Mouse (Mus musculus) cortical plate, adult 2 months (tissue): ENCODE measurements around the gene Atp2b2. TPM values are rescaled to one million over a fixed set of nuclear protein-coding genes. Genes with fewer than 3 reads are reported as not detected.
A peak's percentile ranks its signal among the peaks of the same experiment; 100 is the strongest.

Experiments used
- H3K27ac ChIP-seq: fragments of 200-500 bp; 2 replicates; pipeline ENCODE4 v1.5.1; 2012; ENCODE audit warnings: low read length, control low read depth, inconsistent platforms; ENCODE audit not compliant: insufficient read depth
- H3K4me1 ChIP-seq: fragments of 200-500 bp; 2 replicates; pipeline ENCODE4 v1.6.1; 2011; ENCODE audit warnings: low read length; ENCODE audit not compliant: control insufficient read depth, insufficient read depth
- H3K4me3 ChIP-seq: fragments of 200-500 bp; 2 replicates; pipeline ENCODE4 v1.5.1; 2011; ENCODE audit warnings: mild to moderate bottlenecking, low read length, control low read depth; ENCODE audit not compliant: insufficient read depth
- CTCF ChIP-seq: fragments of 200-500 bp; IDR thresholded peaks from 2 replicates; pipeline ENCODE4 v1.5.1; 2011; ENCODE audit warnings: mild to moderate bottlenecking, control low read depth, low read length; ENCODE audit not compliant: insufficient read depth; ENCODE audit errors: extremely low read depth
- POLR2A ChIP-seq: fragments of 200-500 bp; IDR thresholded peaks from 2 replicates; pipeline ENCODE4 v1.6.1; 2011; ENCODE audit warnings: mild to moderate bottlenecking, low read length, control low read depth; ENCODE audit not compliant: insufficient read depth; ENCODE audit errors: extremely low read depth
- polyA plus RNA-seq: library from polyadenylated mRNA; depleted of rRNA; stranded (reverse); fragments of >200 nt; gene quantifications from 2 replicates; pipeline ENCODE4 v1.2.3, GENCODE M21; 2012

Gene Atp2b2
- polyA plus RNA-seq, 1 experiment: 238 TPM

DNA sequence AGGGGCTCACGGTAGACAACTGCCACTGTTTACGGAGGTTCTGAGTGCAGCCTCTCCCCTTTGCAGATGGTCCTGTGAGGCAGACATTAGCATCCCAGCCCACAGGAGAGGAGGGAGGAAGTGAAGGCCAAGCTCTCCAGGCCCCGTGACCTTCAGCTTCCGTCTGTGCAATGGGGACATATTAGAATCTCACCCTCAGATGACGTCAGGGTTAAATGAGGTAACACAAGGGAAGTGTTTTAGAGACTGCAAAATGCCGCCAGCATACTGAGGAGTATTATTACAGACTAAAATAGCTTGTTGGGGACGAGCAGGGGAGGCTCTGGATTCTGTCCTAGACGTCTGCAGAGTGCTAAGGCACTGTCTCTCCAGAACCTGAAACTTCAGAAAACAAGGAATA, 106.3 kb downstream of the Atp2b2 start:
- H3K27ac ChIP-seq: peak overlapping the region; percentile 5
- peaks cover 20% of the 10 kb centered on the region for H3K4me1 ChIP-seq
- TF ChIP-seq CTCF: no peak
- TF ChIP-seq POLR2A: no peak
- H3K4me3 ChIP-seq: no peak overlapping the region

DNA sequence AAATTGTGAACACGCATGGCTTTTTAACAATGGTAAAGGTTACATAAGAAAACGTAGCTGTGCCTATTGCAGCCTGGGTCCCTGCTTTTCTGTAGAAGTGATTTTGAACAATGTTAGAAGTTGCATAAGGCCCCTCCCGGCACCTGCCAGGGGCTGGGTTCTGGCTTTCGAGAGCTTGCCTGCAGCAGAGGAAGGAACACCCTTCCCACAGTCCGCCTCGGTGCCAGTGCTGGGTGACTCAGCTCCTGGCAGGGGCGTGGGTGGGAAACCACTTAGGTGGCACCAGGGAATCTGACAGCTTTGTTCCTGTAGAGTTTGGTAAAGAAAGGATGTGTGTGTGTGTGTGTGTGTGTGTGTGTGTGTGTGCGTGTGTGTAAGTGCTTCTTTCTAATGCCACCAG, 107.7 kb downstream of the Atp2b2 start:
- Histone ChIP-seq H3K4me1 (peaks cover 22% of the 10 kb centered on the region), H3K27ac (peak overlapping the region; percentile 85), H3K4me3 (no peak overlapping the region)
- TF ChIP-seq CTCF (no peak), POLR2A (no peak)

DNA sequence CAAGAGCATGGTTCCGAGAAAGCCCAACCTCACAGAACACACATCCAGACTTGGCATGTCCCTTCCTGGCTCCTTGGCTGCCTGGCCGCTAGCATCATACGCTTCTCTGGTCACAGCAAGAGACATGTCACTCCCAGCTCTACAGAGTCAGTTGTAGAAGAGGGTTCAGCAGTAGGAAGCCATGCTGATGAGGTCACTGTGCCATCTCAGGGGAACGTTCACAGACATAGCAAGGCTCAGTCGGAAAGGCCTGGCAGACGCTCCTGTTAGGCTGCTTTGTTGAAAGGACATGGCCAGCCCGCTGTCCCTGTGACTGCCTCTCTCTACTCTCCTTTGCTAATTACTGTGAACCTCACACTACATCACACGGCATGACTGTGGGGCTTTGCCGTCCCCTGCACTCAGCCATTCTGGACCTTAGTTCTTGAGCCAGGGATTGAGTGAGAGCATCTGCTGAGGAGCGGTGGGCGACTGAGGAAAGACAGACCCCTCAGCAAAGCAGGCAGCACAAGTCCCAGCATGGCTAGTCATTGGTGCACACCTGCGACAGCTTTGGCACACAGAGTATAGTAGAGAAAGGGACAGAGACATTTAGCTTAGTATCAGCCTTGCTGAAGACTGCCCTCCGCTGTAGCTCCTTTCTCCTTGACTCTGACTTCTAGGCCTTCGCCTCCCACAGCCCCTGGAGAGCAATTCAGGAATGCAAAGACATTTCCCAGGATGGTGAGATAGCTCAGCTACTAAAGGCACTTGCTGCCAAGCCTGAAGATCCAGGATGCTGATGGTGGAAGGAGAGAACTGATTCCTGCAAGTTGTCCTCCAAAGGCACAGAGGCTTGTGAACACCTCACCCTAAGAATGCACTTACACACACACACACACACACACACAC, 108.9 kb downstream of the Atp2b2 start:
- H3K4me3 ChIP-seq: no peak overlapping the region
- TF ChIP-seq CTCF (no peak), POLR2A (no peak)
- peaks cover 22% of the 10 kb centered on the region for H3K4me1 ChIP-seq
- H3K27ac ChIP-seq: peak overlapping the region; percentile 85

DNA sequence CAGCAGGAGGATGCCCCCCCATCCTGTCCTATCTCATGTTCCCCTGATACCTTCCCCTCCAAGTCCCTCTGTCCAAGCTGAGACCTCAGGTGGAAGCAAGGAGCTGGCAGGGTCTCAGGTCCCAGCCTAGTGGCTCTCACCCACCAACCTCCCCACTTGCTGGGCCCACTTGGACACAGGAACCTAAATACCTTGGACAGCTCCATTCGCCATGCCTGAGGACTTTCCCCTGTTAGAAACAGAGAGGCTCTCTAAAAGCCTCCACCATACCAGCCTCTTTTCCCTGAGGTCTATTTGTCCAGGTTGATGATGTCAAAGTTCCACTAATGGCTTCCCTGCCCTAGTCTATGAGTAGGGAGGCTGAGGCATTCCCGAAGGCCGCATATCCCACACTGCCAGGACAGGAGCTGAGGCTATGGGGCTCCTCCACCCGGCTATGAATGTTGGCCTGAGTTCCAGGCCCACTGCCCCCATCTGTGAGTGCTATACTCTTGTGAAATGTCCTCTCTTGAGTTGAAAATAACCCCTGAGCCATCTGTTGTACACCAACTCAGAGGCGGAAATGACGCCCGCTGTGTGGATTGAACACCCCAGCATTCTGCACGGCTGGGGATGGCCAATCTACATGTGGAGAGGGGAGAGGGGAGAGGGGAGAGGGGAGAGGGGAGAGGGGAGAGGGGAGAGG, 113.1 kb downstream of the Atp2b2 start:
- no peak for TF ChIP-seq CTCF
- no peak for TF ChIP-seq POLR2A

DNA sequence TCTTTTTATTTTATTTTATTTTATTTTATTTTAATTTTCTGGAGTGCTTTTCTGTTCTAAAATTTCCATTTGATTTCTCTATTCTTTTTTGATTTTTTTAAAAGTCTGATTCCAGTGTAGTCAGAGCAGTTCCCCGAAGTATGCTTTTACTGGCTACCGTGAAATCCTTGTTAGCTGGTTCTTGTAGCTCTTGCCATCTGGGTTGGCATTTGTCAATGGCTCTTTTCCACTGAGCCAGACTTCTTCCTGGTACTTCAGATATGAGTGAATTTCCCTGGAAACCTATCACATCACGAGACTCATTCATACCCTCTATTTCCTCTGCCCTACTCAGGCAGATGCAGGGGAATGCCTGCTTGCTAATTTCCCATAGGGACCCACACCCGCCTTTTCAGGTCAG, 119.2 kb downstream of the Atp2b2 start:
- H3K4me1 ChIP-seq: peaks cover 4% of the 10 kb centered on the region
- TF ChIP-seq CTCF (no peak), POLR2A (no peak)
- H3K27ac ChIP-seq: no peak overlapping the region
- H3K4me3 ChIP-seq: no peak overlapping the region

More for the DNA sequence above, 113.1 kb downstream of the Atp2b2 start:
- Histone ChIP-seq H3K4me3 (no peak overlapping the region), H3K4me1 (peaks cover 14% of the 10 kb centered on the region), H3K27ac (no peak overlapping the region)

DNA sequence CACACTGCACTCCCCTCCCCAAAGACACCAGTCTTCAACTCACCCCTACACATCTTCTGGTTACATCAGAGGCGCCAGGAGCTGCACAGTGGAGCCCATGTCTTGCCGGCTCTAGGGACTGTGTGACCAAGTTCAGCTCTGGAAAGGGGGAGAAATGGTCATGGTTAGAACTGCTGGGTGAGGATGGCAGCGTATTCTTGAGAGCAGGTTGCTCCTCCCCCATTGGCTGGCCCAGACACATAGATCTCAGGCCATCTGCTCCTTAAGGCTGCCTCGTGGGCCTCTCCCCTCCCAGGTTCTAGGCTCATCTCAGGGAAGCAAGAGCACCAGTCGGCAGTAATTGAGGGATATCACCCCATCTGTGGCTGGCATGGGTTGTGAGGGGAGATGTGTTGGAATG, 121.9 kb downstream of the Atp2b2 start:
- Histone ChIP-seq H3K27ac (no peak overlapping the region), H3K4me3 (no peak overlapping the region), H3K4me1 (peaks cover 3% of the 10 kb centered on the region)
- no peak for TF ChIP-seq POLR2A
- TF ChIP-seq CTCF: no peak

DNA sequence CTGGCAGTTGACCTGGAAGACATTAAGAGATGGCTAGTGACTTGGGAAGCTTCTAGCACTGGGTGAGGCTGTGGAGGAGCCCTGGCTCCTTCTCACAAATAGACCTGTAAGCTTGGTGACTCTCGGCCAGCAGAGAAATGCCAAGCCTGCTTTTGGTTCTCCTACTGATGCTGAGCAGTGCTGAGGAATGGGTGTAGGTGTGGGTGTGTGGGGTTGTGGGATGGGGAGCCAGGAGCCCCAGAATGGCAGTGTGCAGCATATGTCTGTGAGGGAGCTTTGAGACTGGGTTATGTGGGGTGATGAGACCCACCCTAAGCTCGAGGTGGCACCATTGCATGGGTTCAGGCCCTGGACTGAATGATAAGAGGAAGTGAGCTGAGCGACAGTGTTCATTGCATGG, 129.7 kb downstream of the Atp2b2 start:
- Histone ChIP-seq H3K4me3 (no peak overlapping the region), H3K27ac (no peak overlapping the region), H3K4me1 (peaks cover 8% of the 10 kb centered on the region)
- TF ChIP-seq POLR2A (no peak), CTCF (no peak)

DNA sequence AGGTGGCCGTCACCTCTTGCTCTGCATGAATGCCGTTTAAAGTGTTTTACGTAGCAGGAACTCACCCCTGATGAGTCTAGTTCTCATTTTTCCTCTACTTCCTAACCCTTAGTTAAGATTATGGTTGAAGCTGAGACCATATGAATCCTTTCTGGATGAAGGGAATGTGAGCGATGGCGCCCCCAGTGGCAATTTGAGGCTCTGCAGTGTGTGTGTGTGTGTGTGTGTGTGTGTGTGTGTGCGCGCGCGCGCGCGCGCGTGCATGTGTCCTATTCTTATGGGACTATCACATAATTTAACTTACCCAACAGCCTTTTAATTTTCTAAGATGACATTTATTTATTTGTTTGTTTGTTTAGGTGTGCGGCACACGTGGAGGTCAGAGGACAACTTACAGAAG, 131.3 kb downstream of the Atp2b2 start:
- no peak overlapping the region for H3K27ac ChIP-seq
- H3K4me3 ChIP-seq: no peak overlapping the region
- TF ChIP-seq CTCF (peak; percentile 47), POLR2A (no peak)
- peaks cover 11% of the 10 kb centered on the region for H3K4me1 ChIP-seq

DNA sequence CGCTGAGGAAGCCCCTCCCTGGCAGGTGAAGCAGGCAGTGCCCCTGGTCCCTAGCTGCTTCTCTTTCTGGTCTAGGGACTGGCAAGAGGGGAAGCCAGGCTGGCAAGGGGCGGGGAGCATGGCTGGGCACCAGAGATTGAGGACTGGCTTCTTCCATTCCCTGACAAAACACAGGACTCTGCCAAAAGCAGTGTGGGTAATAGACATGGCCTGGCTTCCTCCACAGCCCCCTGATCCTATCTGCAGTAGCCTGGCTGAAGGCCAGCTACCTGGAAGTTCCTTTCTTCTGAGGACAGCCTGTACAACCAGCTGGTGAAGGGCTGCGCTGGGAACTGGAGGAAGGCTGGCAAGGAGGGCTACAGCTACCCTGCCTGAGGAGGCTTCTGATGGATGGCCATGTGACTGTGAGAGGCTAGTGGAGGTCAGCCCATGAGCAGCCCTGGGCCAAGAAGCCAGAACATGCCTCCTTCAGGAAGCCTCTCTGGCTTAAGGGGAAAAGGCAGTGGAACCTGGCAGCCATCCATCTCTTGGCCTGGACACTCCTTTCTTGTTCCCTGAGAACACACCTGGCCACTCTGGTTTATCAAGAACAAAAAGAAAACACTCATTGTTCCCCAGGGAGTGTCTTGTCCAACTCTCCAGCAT, 131.9 kb downstream of the Atp2b2 start:
- H3K4me3 ChIP-seq: no peak overlapping the region
- H3K4me1 ChIP-seq: peaks cover 11% of the 10 kb centered on the region
- TF ChIP-seq POLR2A: no peak
- no peak for TF ChIP-seq CTCF
- no peak overlapping the region for H3K27ac ChIP-seq
